Mouse (Mus musculus) brain, embryonic 14.5 days (tissue): ENCODE data around the gene Gm4707.

Experiments used
- CTCF ChIP-seq: fragments of 200-500 bp; IDR thresholded peaks from 2 replicates; pipeline ENCODE4 v1.5.1; 2012; ENCODE audit warnings: inconsistent platforms, mild to moderate bottlenecking, moderate library complexity, borderline replicate concordance; ENCODE audit not compliant: insufficient read depth, insufficient read length; ENCODE audit errors: extremely low read depth
- POLR2A ChIP-seq: fragments of 200-500 bp; IDR thresholded peaks from 2 replicates; pipeline ENCODE4 v1.6.1; 2012; ENCODE audit warnings: mild to moderate bottlenecking, inconsistent platforms, borderline replicate concordance; ENCODE audit not compliant: poor library complexity, insufficient read depth, insufficient read length, severe bottlenecking; ENCODE audit errors: extremely low read depth

DNA sequence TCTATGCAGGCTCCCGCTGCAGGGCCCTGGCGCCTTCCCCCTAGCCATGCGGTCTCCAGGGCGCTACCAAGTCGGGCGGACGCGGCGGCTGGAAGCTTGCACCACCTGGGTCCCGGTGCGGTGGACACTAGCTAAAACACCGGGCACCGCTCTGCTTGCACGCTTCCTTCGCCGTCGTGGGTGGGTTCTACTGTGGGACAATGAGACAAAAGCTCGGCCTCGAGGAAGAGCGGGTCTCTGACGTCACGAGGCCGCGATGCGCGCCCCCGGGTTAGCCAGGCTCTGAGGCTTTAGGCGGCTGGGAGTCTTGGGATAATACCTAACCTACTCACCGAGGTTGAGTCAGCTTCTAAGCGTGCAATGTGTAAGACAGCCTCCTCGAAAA is 16.0 kb upstream of the Gm4707 start:
- TF ChIP-seq CTCF, result no peak
- TF ChIP-seq POLR2A, result no peak
